Mouse (Mus musculus): ENCODE measurements around the gene Hadh. TPM values are rescaled to one million over a fixed set of nuclear protein-coding genes. Genes with fewer than 3 reads are reported as not detected.

Hadh gene
- polyA plus RNA-seq, 1 experiment from 2014 or later: 22.3 TPM

GRCm38 (mm10) chr3:131299078-131299477 lies 27.2 kb upstream of the Hadh start:
- ATAC-seq (replicated peaks): no peak
- H3K4me3 ChIP-seq: no peak overlapping the region
- H3K9ac ChIP-seq (replicated peaks): no peak overlapping the region
- 0 out of 2 replicates have a peak, but pooled peaks cover 2% of the 10 kb centered on the region for H3K36me3 ChIP-seq
- WGBS: 84% methylated on average over 9 of the region's 9 CpGs
- no peak overlapping the region for H3K27ac ChIP-seq (replicated peaks)
- peaks cover 8% of the 10 kb centered on the region for H3K4me1 ChIP-seq
- no peak overlapping the region for H3K4me2 ChIP-seq (replicated peaks)
- no peaks in the 10 kb centered on the region for H3K27me3 ChIP-seq
- H3K9me3 ChIP-seq: no peaks in the 10 kb centered on the region

GRCm38 (mm10) chr3:131296893-131297292 lies 25.0 kb upstream of the Hadh start:
- no peak overlapping the region for H3K27ac ChIP-seq (replicated peaks)
- ATAC-seq (replicated peaks): no peak
- peaks cover 7% of the 10 kb centered on the region for H3K4me1 ChIP-seq
- no peak overlapping the region for H3K4me2 ChIP-seq (replicated peaks)
- WGBS: 91% methylated on average over 7 of the region's 7 CpGs
- no peaks in the 10 kb centered on the region for H3K27me3 ChIP-seq
- H3K4me3 ChIP-seq: no peak overlapping the region
- H3K9me3 ChIP-seq: no peaks in the 10 kb centered on the region
- H3K9ac ChIP-seq (replicated peaks): no peak overlapping the region
- H3K36me3 ChIP-seq: 0 out of 2 replicates have a peak, but pooled peaks cover 2% of the 10 kb centered on the region

- Histone ChIP-seq H3K4me1 (0 out of 2 replicates have a peak, but pooled peaks cover 2% of the 10 kb centered on the region), H3K27me3 (no peaks in the 10 kb centered on the region), H3K36me3 (peaks cover 4% of the 10 kb centered on the region; the same call in 1 of the 2 replicates), H3K27ac (replicated peaks) (no peak overlapping the region), H3K4me2 (replicated peaks) (no peak overlapping the region), H3K9me3 (no peaks in the 10 kb centered on the region), H3K4me3 (no peak overlapping the region), H3K9ac (replicated peaks) (no peak overlapping the region)
- no peak for ATAC-seq (replicated peaks)
- WGBS: 89% methylated on average over 12 of the region's 12 CpGs
These were observed 23.8 kb upstream of the Hadh start for GRCm38 (mm10) chr3:131295513-131296200.

- Histone ChIP-seq H3K4me3 (no peak overlapping the region), H3K9me3 (no peaks in the 10 kb centered on the region), H3K4me2 (replicated peaks) (no peak overlapping the region), H3K4me1 (no peaks in the 10 kb centered on the region), H3K27ac (replicated peaks) (no peak overlapping the region), H3K9ac (replicated peaks) (no peak overlapping the region), H3K36me3 (peaks cover 5% of the 10 kb centered on the region; the same call in 1 of the 2 replicates), H3K27me3 (no peaks in the 10 kb centered on the region)
- ATAC-seq (replicated peaks): no peak
- 68% methylated on average over 3 of the region's 3 CpGs for WGBS
These were observed 22.6 kb upstream of the Hadh start for GRCm38 (mm10) chr3:131294503-131294902.

GRCm38 (mm10) chr3:131292959-131293358 lies 21.1 kb upstream of the Hadh start:
- H3K4me1 ChIP-seq: no peaks in the 10 kb centered on the region
- H3K4me2 ChIP-seq (replicated peaks): no peak overlapping the region
- no peak overlapping the region for H3K27ac ChIP-seq (replicated peaks)
- H3K36me3 ChIP-seq: peaks cover 5% of the 10 kb centered on the region; the same call in 1 of the 2 replicates
- WGBS: 57% methylated on average over 3 of the region's 3 CpGs
- H3K4me3 ChIP-seq: no peak overlapping the region
- no peaks in the 10 kb centered on the region for H3K27me3 ChIP-seq
- H3K9ac ChIP-seq (replicated peaks): no peak overlapping the region
- H3K9me3 ChIP-seq: no peaks in the 10 kb centered on the region
- no peak for ATAC-seq (replicated peaks)

GRCm38 (mm10) chr3:131292349-131292748 lies 20.4 kb upstream of the Hadh start:
- H3K4me1 ChIP-seq: no peaks in the 10 kb centered on the region
- H3K9me3 ChIP-seq: no peaks in the 10 kb centered on the region
- WGBS: 95% methylated on average over 2 of the region's 2 CpGs
- no peak overlapping the region for H3K27ac ChIP-seq (replicated peaks)
- no peak overlapping the region for H3K9ac ChIP-seq (replicated peaks)
- ATAC-seq (replicated peaks): no peak
- H3K27me3 ChIP-seq: no peaks in the 10 kb centered on the region
- peaks cover 5% of the 10 kb centered on the region; the same call in 1 of the 2 replicates for H3K36me3 ChIP-seq
- H3K4me2 ChIP-seq (replicated peaks): no peak overlapping the region
- H3K4me3 ChIP-seq: no peak overlapping the region

GRCm38 (mm10) chr3:131291890-131292289 lies 20.0 kb upstream of the Hadh start:
- Histone ChIP-seq H3K36me3 (peaks cover 3% of the 10 kb centered on the region; the same call in 1 of the 2 replicates), H3K9ac (replicated peaks) (no peak overlapping the region), H3K9me3 (no peaks in the 10 kb centered on the region), H3K4me3 (no peak overlapping the region), H3K4me1 (no peaks in the 10 kb centered on the region), H3K4me2 (replicated peaks) (no peak overlapping the region), H3K27ac (replicated peaks) (no peak overlapping the region), H3K27me3 (no peaks in the 10 kb centered on the region)
- no peak for ATAC-seq (replicated peaks)
- WGBS: 83% methylated on average over 4 of the region's 4 CpGs

- WGBS: 89% methylated on average over 4 of the region's 4 CpGs
- H3K27ac ChIP-seq (replicated peaks): no peak overlapping the region
- H3K9me3 ChIP-seq: no peaks in the 10 kb centered on the region
- no peaks in the 10 kb centered on the region for H3K27me3 ChIP-seq
- no peak overlapping the region for H3K4me2 ChIP-seq (replicated peaks)
- ATAC-seq (replicated peaks): no peak
- no peak overlapping the region for H3K4me3 ChIP-seq
- no peaks in the 10 kb centered on the region for H3K36me3 ChIP-seq
- no peak overlapping the region for H3K9ac ChIP-seq (replicated peaks)
- no peaks in the 10 kb centered on the region; the same call in 1 of the 2 replicates for H3K4me1 ChIP-seq
These were observed 2.2 kb upstream of the Hadh start for GRCm38 (mm10) chr3:131274151-131274550.

- Histone ChIP-seq H3K27ac (replicated peaks) (no peak overlapping the region), H3K9ac (replicated peaks) (peak overlapping the region; percentile 61; the same call in 1 of the 2 replicates), H3K36me3 (no peaks in the 10 kb centered on the region), H3K9me3 (no peaks in the 10 kb centered on the region), H3K4me2 (replicated peaks) (peak overlapping the region; percentile 79), H3K27me3 (no peaks in the 10 kb centered on the region), H3K4me3 (peak overlapping the region; percentile 66), H3K4me1 (no peaks in the 10 kb centered on the region; the same call in 1 of the 2 replicates)
- WGBS: 62% methylated on average over 10 of the region's 10 CpGs
- no peak; the same call in 1 of the 2 replicates for ATAC-seq (replicated peaks)
These were observed 636 bp upstream of the Hadh start for GRCm38 (mm10) chr3:131272374-131273100.

GRCm38 (mm10) chr3:131271157-131271556 lies 744 bp downstream of the Hadh start:
- H3K9ac ChIP-seq (replicated peaks): peak overlapping the region; percentile 61; the same call in 1 of the 2 replicates
- no peak for ATAC-seq (replicated peaks)

GRCm38 (mm10) chr3:131270381-131270780 lies 1.5 kb downstream of the Hadh start:
- no peak overlapping the region for H3K27ac ChIP-seq (replicated peaks)
- H3K9me3 ChIP-seq: no peaks in the 10 kb centered on the region
- H3K4me1 ChIP-seq: no peaks in the 10 kb centered on the region; the same call in 1 of the 2 replicates
- WGBS: 17% methylated on average over 6 of the region's 6 CpGs
- no peak overlapping the region for H3K9ac ChIP-seq (replicated peaks)
- H3K4me2 ChIP-seq (replicated peaks): no peak overlapping the region
- H3K27me3 ChIP-seq: no peaks in the 10 kb centered on the region
- no peak overlapping the region for H3K4me3 ChIP-seq
- H3K36me3 ChIP-seq: no peaks in the 10 kb centered on the region
- no peak for ATAC-seq (replicated peaks)

More at GRCm38 (mm10) chr3:131271157-131271556, 744 bp downstream of the Hadh start:
- 8% methylated on average over 8 of the region's 8 CpGs for WGBS
- no peaks in the 10 kb centered on the region; the same call in 1 of the 2 replicates for H3K4me1 ChIP-seq
- peak overlapping the region; percentile 66 for H3K4me3 ChIP-seq
- no peaks in the 10 kb centered on the region for H3K27me3 ChIP-seq
- no peak overlapping the region for H3K27ac ChIP-seq (replicated peaks)
- H3K36me3 ChIP-seq: no peaks in the 10 kb centered on the region
- no peaks in the 10 kb centered on the region for H3K9me3 ChIP-seq
- peak overlapping the region; percentile 79 for H3K4me2 ChIP-seq (replicated peaks)

GRCm38 (mm10) chr3:131266366-131267050 lies 5.4 kb downstream of the Hadh start:
- H3K4me3 ChIP-seq: no peak overlapping the region
- H3K27ac ChIP-seq (replicated peaks): no peak overlapping the region
- 75% methylated on average over 3 of the region's 3 CpGs for WGBS
- no peaks in the 10 kb centered on the region for H3K36me3 ChIP-seq
- no peaks in the 10 kb centered on the region for H3K4me1 ChIP-seq
- H3K4me2 ChIP-seq (replicated peaks): no peak overlapping the region
- no peak overlapping the region for H3K9ac ChIP-seq (replicated peaks)
- no peaks in the 10 kb centered on the region for H3K27me3 ChIP-seq
- no peaks in the 10 kb centered on the region for H3K9me3 ChIP-seq
- no peak for ATAC-seq (replicated peaks)

Data from forebrain, embryonic 15.5 days (tissue).